Mouse (Mus musculus) lung, postnatal 0 days (tissue): ENCODE results near the gene Lrrtm4.

Source experiments
- CTCF ChIP-seq: IDR thresholded peaks from 2 replicates; pipeline ENCODE4 v1.5.1; 2016; ENCODE audit warnings: antibody characterized with exemption, mild to moderate bottlenecking
- EP300 ChIP-seq: IDR thresholded peaks from 2 replicates; pipeline ENCODE4 v1.6.1; 2016; ENCODE audit warnings: antibody characterized with exemption, mild to moderate bottlenecking, control low read depth

GRCm38 (mm10) chr6:80105843-80106242 lies 87.2 kb downstream of the Lrrtm4 start:
- TF ChIP-seq EP300 (no peak), CTCF (no peak)
